Mouse (Mus musculus): Measurements from ENCODE around the gene Capns2.

- TF ChIP-seq POLR2A (IDR thresholded peaks at IDR 0.05; ENCODE audit: borderline replicate concordance, low read depth, low read length) (no peak), CTCF (IDR thresholded peaks at IDR 0.05; ENCODE audit: low read depth, low read length) (no peak)
These were observed 10.3 kb downstream of the Capns2 start for GRCm38 (mm10) chr8:92911477-92911876.
